8 mouse cellular contexts compared by ENCODE assay signal in genomic region chr13:55573432-55573831, GRCm38 (mm10). TPM values are rescaled to one million over a fixed set of nuclear protein-coding genes. Genes with fewer than 3 reads are reported as not detected.
DNase-seq lines count a peak whose midpoint lies in the region; ATAC-seq and TF ChIP-seq lines count a peak whose summit lies in the region.

Gene Tmed9, plus strand, starts transcription at chr13:55573732.

- in situ Hi-C loops in ES-E14 (cut with MboI; ENCODE audit: low sequenced_read_pairs in 2 of 2, unreplicated experiment in 2 of 2), result no loop called here

- no peak within 1 kb of the TSS for H3K9ac ChIP-seq in ES-E14 (ENCODE audit: insufficient read depth, low read depth, low read length, poor library complexity, severe bottlenecking)
- H3K9ac ChIP-seq in forebrain, embryonic 13.5 days, result no peak within 1 kb of the TSS
- no peak within 1 kb of the TSS for H3K9ac ChIP-seq in liver, embryonic 11.5 days (ENCODE audit: low read depth, low read length)
- H3K9ac ChIP-seq in stomach, embryonic 16.5 days (ENCODE audit: low read length), result no peak within 1 kb of the TSS

- H3K4me3 ChIP-seq in ES-E14 (ENCODE audit: insufficient read depth in 1 of 2, low read depth in 1 of 2, low read length in 2 of 2, poor library complexity in 1 of 2, severe bottlenecking in 1 of 2), result no peak within 1 kb of the TSS
- no peak within 1 kb of the TSS for H3K4me3 ChIP-seq in forebrain, embryonic 13.5 days
- H3K4me3 ChIP-seq in hindbrain, embryonic 10.5 days, result no peak within 1 kb of the TSS
- no peak within 1 kb of the TSS for H3K4me3 ChIP-seq in liver, embryonic 11.5 days (ENCODE audit: low read depth, low read length)
- no peak within 1 kb of the TSS for H3K4me3 ChIP-seq in stomach, embryonic 16.5 days (replicated peaks; ENCODE audit: low read length)

- 100% methylated on average over 2 of the region's 2 CpGs for whole genome bisulfite sequencing in forebrain, embryonic 13.5 days
- 99% methylated on average over 2 of the region's 2 CpGs for WGBS in hindbrain, embryonic 10.5 days
- WGBS in liver, embryonic 11.5 days, result 93% methylated on average over 2 of the region's 2 CpGs
- WGBS in stomach, embryonic 16.5 days, result 97% methylated on average over 2 of the region's 2 CpGs

- H3K36me3 ChIP-seq in ES-E14 (ENCODE audit: control insufficient read depth, insufficient read depth, low read length, poor library complexity, severe bottlenecking), result 0 out of 2 replicates have a peak, but pooled peaks cover 3% of the 10 kb centered on the region
- peaks cover 2% of the 10 kb centered on the region for H3K36me3 ChIP-seq in forebrain, embryonic 13.5 days (ENCODE audit: poor library complexity, severe bottlenecking)
- H3K36me3 ChIP-seq in hindbrain, embryonic 10.5 days, result peaks cover 12% of the 10 kb centered on the region
- no peaks in the 10 kb centered on the region for H3K36me3 ChIP-seq in liver, embryonic 11.5 days (ENCODE audit: control insufficient read depth, insufficient read depth, low read length)
- H3K36me3 ChIP-seq in stomach, embryonic 16.5 days (ENCODE audit: control insufficient read depth, insufficient read depth, low read length), result no peaks in the 10 kb centered on the region

- no peak for ATAC-seq in CD4-positive, CD25-positive, alpha-beta regulatory T cell, adult 4 months
- no peak for ATAC-seq in forebrain, embryonic 13.5 days
- no peak for ATAC-seq in liver, embryonic 11.5 days (replicated peaks; ENCODE audit: low FRiP score)
- ATAC-seq in stomach, embryonic 16.5 days (ENCODE audit: insufficient read depth, low FRiP score), result no peak

- no peak within 1 kb of the TSS for H3K27ac ChIP-seq in ES-E14 (ENCODE audit: insufficient read depth, low read depth, low read length, poor library complexity, severe bottlenecking)
- H3K27ac ChIP-seq in forebrain, embryonic 13.5 days, result no peak within 1 kb of the TSS
- no peak within 1 kb of the TSS for H3K27ac ChIP-seq in hindbrain, embryonic 10.5 days
- H3K27ac ChIP-seq in liver, embryonic 11.5 days (ENCODE audit: low read depth, low read length), result no peak within 1 kb of the TSS
- H3K27ac ChIP-seq in stomach, embryonic 16.5 days (ENCODE audit: low read length), result no peak within 1 kb of the TSS

- no peaks in the 10 kb centered on the region for H3K27me3 ChIP-seq in forebrain, embryonic 13.5 days
- no peaks in the 10 kb centered on the region for H3K27me3 ChIP-seq in hindbrain, embryonic 10.5 days (ENCODE audit: insufficient read depth, poor library complexity, severe bottlenecking)
- H3K27me3 ChIP-seq in liver, embryonic 11.5 days (replicated peaks; ENCODE audit: control insufficient read depth, insufficient read depth, low read length), result no peaks in the 10 kb centered on the region
- H3K27me3 ChIP-seq in stomach, embryonic 16.5 days (ENCODE audit: control insufficient read depth, insufficient read depth, low read length), result no peaks in the 10 kb centered on the region

- peaks cover 0 to 5% of the 10 kb centered on the region in 2 experiments; a peak in 1 of 4 replicates for H3K4me1 ChIP-seq in ES-E14 (ENCODE audit: control insufficient read depth in 2 of 2, insufficient read depth in 2 of 2, low read length in 2 of 2, poor library complexity in 1 of 2)
- peaks cover 25% of the 10 kb centered on the region for H3K4me1 ChIP-seq in forebrain, embryonic 13.5 days
- H3K4me1 ChIP-seq in hindbrain, embryonic 10.5 days (replicated peaks), result peaks cover 28% of the 10 kb centered on the region
- peaks cover 11% of the 10 kb centered on the region for H3K4me1 ChIP-seq in liver, embryonic 11.5 days (replicated peaks; ENCODE audit: control insufficient read depth, insufficient read depth, low read length)
- H3K4me1 ChIP-seq in stomach, embryonic 16.5 days (ENCODE audit: control insufficient read depth, insufficient read depth, low read length), result peaks cover 15% of the 10 kb centered on the region

- DNase-seq in ES-E14 (ENCODE audit: low read depth, low spot score), result no peak
- DNase-seq in hindbrain, embryonic 10.5 days (ENCODE audit: low spot score), result no peak
- DNase-seq in liver, embryonic 11.5 days (ENCODE audit: low spot score), result no peak
- DNase-seq in ovary, adult 18-20 months (ENCODE audit: low spot score), result no peak
- no peak for DNase-seq in retina, postnatal 1 day

- H3K9me3 ChIP-seq in ES-E14 (ENCODE audit: control insufficient read depth, insufficient read depth, low read depth, low read length), result peaks cover 2% of the 10 kb centered on the region; the same call in 1 of the 2 replicates
- no peaks in the 10 kb centered on the region for H3K9me3 ChIP-seq in forebrain, embryonic 13.5 days (replicated peaks)
- no peaks in the 10 kb centered on the region for H3K9me3 ChIP-seq in hindbrain, embryonic 10.5 days
- no peaks in the 10 kb centered on the region for H3K9me3 ChIP-seq in liver, embryonic 11.5 days (ENCODE audit: control insufficient read depth, low read length)
- no peaks in the 10 kb centered on the region for H3K9me3 ChIP-seq in stomach, embryonic 16.5 days (replicated peaks; ENCODE audit: control insufficient read depth, low read length)

- H3K4me2 ChIP-seq in forebrain, embryonic 13.5 days, result no peak within 1 kb of the TSS
- no peak within 1 kb of the TSS for H3K4me2 ChIP-seq in liver, embryonic 11.5 days
- no peak within 1 kb of the TSS for H3K4me2 ChIP-seq in stomach, embryonic 16.5 days (ENCODE audit: low read depth, low read length)

TF ChIP-seq in ES-E14, 5 proteins besides CTCF, POLR2A, EP300 and RAD21:
- TF ChIP-seq ZC3H11A (IDR thresholded peaks at IDR 0.05; ENCODE audit: borderline replicate concordance, low read depth, low read length) (no peak), ZNF384 (IDR thresholded peaks at IDR 0.05; ENCODE audit: low read depth, low read length) (no peak), MAFK (IDR thresholded peaks at IDR 0.05; ENCODE audit: insufficient read depth, low read depth, low read length) (no peak), HCFC1 (IDR thresholded peaks at IDR 0.05; ENCODE audit: borderline replicate concordance, insufficient read depth, low read length) (no peak), CHD2 (IDR thresholded peaks at IDR 0.05; ENCODE audit: low read depth, low read length) (no peak)

RNA-seq across cellular contexts. Expression of gene Tmed9, which starts in this region (rescaled TPM):
- 100 to 1,000 TPM; 206 to 437 TPM for polyA plus RNA-seq in CD4-positive, CD25-positive, alpha-beta regulatory T cell, adult 4 months (2017; shearing (Covaris generic))
- 363 and 460 TPM in 2 replicates for total RNA-seq in ES-E14 (2012; rRNA removed)
- 101 and 120 TPM in 2 replicates for polyA plus RNA-seq in forebrain, embryonic 13.5 days (2015; fragmentation: Nextera tagmentation; extraction: Ambion mirVana)
- 102 and 112 TPM in 2 replicates for polyA plus RNA-seq in hindbrain, embryonic 10.5 days (2016; fragmentation: Nextera tagmentation; extraction: Ambion mirVana)
- 58.7 and 61.9 TPM in 2 replicates for polyA plus RNA-seq in liver, embryonic 11.5 days (2014; fragmentation: Nextera tagmentation; extraction: Ambion mirVana)
- 162 and 167 TPM in 2 replicates for polyA plus RNA-seq in stomach, embryonic 16.5 days (2015; fragmentation: Nextera tagmentation; extraction: Ambion mirVana)
